Mouse (Mus musculus) liver, embryonic 14.5 days (tissue): ENCODE data around the gene Cnmd.

Experiments used
- CTCF ChIP-seq: IDR thresholded peaks from 2 replicates; pipeline ENCODE4 v1.5.1; 2016; ENCODE audit warnings: antibody characterized with exemption, low read depth, control low read depth
- EP300 ChIP-seq: IDR thresholded peaks from 2 replicates; pipeline ENCODE4 v1.6.1; 2016; ENCODE audit warnings: antibody characterized with exemption, low read depth

GRCm38 (mm10) chr14:79590916-79591315 lies 71.1 kb downstream of the Cnmd start:
- TF ChIP-seq CTCF (no peak), EP300 (no peak)
